Mouse (Mus musculus) layer of hippocampus, adult 2 months (tissue): ENCODE measurements around the gene Angpt4. TPM values are rescaled to one million over a fixed set of nuclear protein-coding genes. Genes with fewer than 3 reads are reported as not detected.

Experiments used
- DNase-seq, 2 experiments: peaks; one replicate each; pipeline ENCODE4 v3.0.0; 2022; ENCODE audit warnings: low spot score in 2 of 2
- H3K27ac ChIP-seq: fragments of 200-600 bp; 2 replicates; pipeline ENCODE4 v1.8.1; 2022
- H3K4me3 ChIP-seq: fragments of 200-600 bp; 2 replicates; pipeline ENCODE4 v1.8.1; 2022; ENCODE audit warnings: mild to moderate bottlenecking
- CTCF ChIP-seq: fragments of 200-600 bp; conservative IDR thresholded peaks from 2 replicates; pipeline ENCODE4 v1.8.1; 2022; ENCODE audit warnings: antibody characterized with exemption, mild to moderate bottlenecking, moderate library complexity
- total RNA-seq, 2 experiments: library from RNA; stranded (reverse); gene quantifications; 2 replicates each; pipeline ENCODE4 v1.2.3; 2021

Gene Angpt4
- total RNA-seq, 2 experiments from 2014 or later: 0.20 TPM; not detected in 1

GRCm38 (mm10) chr2:151921596-151921995 is 10.6 kb downstream of the Angpt4 start:
- H3K27ac ChIP-seq: no peak overlapping the region
- no peak for DNase-seq
- TF ChIP-seq CTCF: no peak
- H3K4me3 ChIP-seq: no peak overlapping the region

- no peak for TF ChIP-seq CTCF
- Histone ChIP-seq H3K4me3 (no peak overlapping the region), H3K27ac (no peak overlapping the region)
- no peak for DNase-seq
These were observed 13.3 kb downstream of the Angpt4 start for GRCm38 (mm10) chr2:151924276-151924675.

- no peak overlapping the region for H3K4me3 ChIP-seq
- DNase-seq: no peak
- no peak for TF ChIP-seq CTCF
- no peak overlapping the region for H3K27ac ChIP-seq
These were observed 14.7 kb downstream of the Angpt4 start for GRCm38 (mm10) chr2:151925715-151926114.

GRCm38 (mm10) chr2:151927103-151927502 is 16.1 kb downstream of the Angpt4 start:
- DNase-seq: no peak
- no peak for TF ChIP-seq CTCF
- no peak overlapping the region for H3K4me3 ChIP-seq
- no peak overlapping the region for H3K27ac ChIP-seq

GRCm38 (mm10) chr2:151930389-151931074 is 19.5 kb downstream of the Angpt4 start:
- DNase-seq: peak; percentile 79 to 91
- Histone ChIP-seq H3K27ac (no peak overlapping the region), H3K4me3 (no peak overlapping the region)
- TF ChIP-seq CTCF: peak; percentile 97

- H3K4me3 ChIP-seq: no peak overlapping the region
- no peak overlapping the region for H3K27ac ChIP-seq
- no peak for DNase-seq
- no peak for TF ChIP-seq CTCF
These were observed 26.9 kb downstream of the Angpt4 start for GRCm38 (mm10) chr2:151937893-151938292.

GRCm38 (mm10) chr2:151938780-151939200 is 27.8 kb downstream of the Angpt4 start:
- Histone ChIP-seq H3K27ac (no peak overlapping the region), H3K4me3 (no peak overlapping the region)
- no peak for DNase-seq
- 0 out of 2 replicates have a peak, but pooled peaks have one; percentile 6 for TF ChIP-seq CTCF

GRCm38 (mm10) chr2:151939651-151940420 is 28.8 kb downstream of the Angpt4 start:
- TF ChIP-seq CTCF: no peak
- H3K27ac ChIP-seq: no peak overlapping the region
- no peak overlapping the region for H3K4me3 ChIP-seq
- DNase-seq: no peak

GRCm38 (mm10) chr2:151941269-151941668 is 30.3 kb downstream of the Angpt4 start:
- peak; percentile 81 for TF ChIP-seq CTCF
- H3K27ac ChIP-seq: no peak overlapping the region
- peak in 1 of 2 experiments; percentile 35 for DNase-seq
- no peak overlapping the region for H3K4me3 ChIP-seq

- TF ChIP-seq CTCF: no peak
- H3K27ac ChIP-seq: no peak overlapping the region
- no peak for DNase-seq
- no peak overlapping the region for H3K4me3 ChIP-seq
These were observed 33.1 kb downstream of the Angpt4 start for GRCm38 (mm10) chr2:151944106-151944505.

GRCm38 (mm10) chr2:151947617-151948016 is 36.6 kb downstream of the Angpt4 start:
- H3K4me3 ChIP-seq: no peak overlapping the region
- no peak overlapping the region for H3K27ac ChIP-seq
- TF ChIP-seq CTCF: no peak
- no peak for DNase-seq

GRCm38 (mm10) chr2:151948311-151948710 is 37.3 kb downstream of the Angpt4 start:
- Histone ChIP-seq H3K27ac (no peak overlapping the region), H3K4me3 (no peak overlapping the region)
- no peak for DNase-seq
- no peak for TF ChIP-seq CTCF

- DNase-seq: no peak
- Histone ChIP-seq H3K27ac (peak overlapping the region; percentile 43; the same call in 1 of the 2 replicates), H3K4me3 (no peak overlapping the region)
- no peak for TF ChIP-seq CTCF
These were observed 38.2 kb downstream of the Angpt4 start for GRCm38 (mm10) chr2:151949082-151949774.
